In the genomic region with DNA sequence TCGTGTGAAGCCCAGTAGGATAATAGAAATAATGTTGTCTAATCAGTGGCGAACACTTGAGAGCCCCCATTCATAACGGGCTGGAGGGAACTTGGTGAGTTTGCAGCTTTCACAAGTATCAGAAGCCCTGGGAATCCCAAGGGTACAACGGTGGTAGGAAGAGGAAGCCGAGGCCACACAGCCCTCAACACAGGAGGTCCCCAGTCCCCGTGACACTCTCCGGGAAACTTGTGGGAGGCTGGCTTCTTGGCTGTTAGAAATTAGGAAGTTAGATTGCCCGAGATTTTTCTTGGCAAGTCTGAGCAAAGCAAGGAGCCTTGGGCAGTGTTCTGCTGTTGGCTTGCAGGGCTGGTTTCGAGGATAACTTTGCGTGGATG, we compare ENCODE assay signal across 27 mouse cellular contexts.
A peak's percentile ranks its signal among the peaks of the same experiment; 100 is the strongest.
DNase-seq lines count a peak whose midpoint lies in the region; ATAC-seq and TF ChIP-seq lines count a peak whose summit lies in the region.
"Had no signal": no experiment of that assay in that cellular context is flagged by ENCODE, and none has a peak within 500 bp of the region (broad histone marks: within the 10 kb centered on the region; RNA-seq: fewer than 3 reads in every experiment).

No protein-coding gene starts in this region.

- H3K27me3 ChIP-seq in heart, embryonic 10.5 days (ENCODE audit: insufficient read depth, poor library complexity, severe bottlenecking): no peaks in the 10 kb centered on the region
- peaks cover 11% of the 10 kb centered on the region; the same call in 1 of the 2 replicates for H3K27me3 ChIP-seq in limb, embryonic 14.5 days (ENCODE audit: control insufficient read depth, insufficient read depth, low read length)
- peaks cover 6% of the 10 kb centered on the region for H3K27me3 ChIP-seq in heart, embryonic 11.5 days (ENCODE audit: control insufficient read depth, insufficient read depth, low read length)

- TF ChIP-seq CTCF in bone marrow macrophage, adult 2 months (IDR thresholded peaks at IDR 0.05; ENCODE audit: low read depth, low read length): no peak

- H3K4me1 ChIP-seq in heart, embryonic 10.5 days: peaks cover 28% of the 10 kb centered on the region
- H3K4me1 ChIP-seq in bone marrow macrophage, adult 2 months (ENCODE audit: control insufficient read depth, insufficient read depth, low read length): peaks cover 30% of the 10 kb centered on the region
- H3K4me1 ChIP-seq in limb, embryonic 14.5 days (ENCODE audit: control insufficient read depth, insufficient read depth, low read length): peaks cover 23% of the 10 kb centered on the region
- H3K4me1 ChIP-seq in heart, embryonic 11.5 days (ENCODE audit: control insufficient read depth, insufficient read depth, low read length): peaks cover 7% of the 10 kb centered on the region

- DNase-seq in heart, embryonic 10.5 days (ENCODE audit: low spot score): no peak
- DNase-seq in heart, postnatal 36 days: no peak
- no peak for DNase-seq in limb, embryonic 14.5 days (ENCODE audit: low spot score)
- DNase-seq in thymus, postnatal 36 days: no peak
- DNase-seq: adrenal gland, postnatal 25 days; cerebellum, adult 11-12 months; cerebellum, postnatal 10 days; embryo, embryonic 11 days; forebrain, postnatal 0 days; gastrocnemius, postnatal 36 days; heart, postnatal 10 days; kidney, adult 11 months; kidney, postnatal 4 days; lung, adult 18-20 months; lung, postnatal 10 days; midbrain, embryonic 14.5 days; retina, postnatal 1 day; right cerebral cortex, postnatal 25 days; spleen, adult 18-20 months had no signal

- peak overlapping the region; percentile 8 for H3K4me2 ChIP-seq in limb, embryonic 14.5 days (replicated peaks; ENCODE audit: low read depth, low read length, severe bottlenecking)
- H3K4me2 ChIP-seq in heart, embryonic 11.5 days: no peak overlapping the region
- H3K4me2 ChIP-seq: liver, embryonic 11.5 days; neural tube, embryonic 13.5 days had no signal

- WGBS in heart, embryonic 10.5 days: 46% methylated on average over 10 of the region's 10 CpGs
- WGBS in limb, embryonic 14.5 days: 22% methylated on average over 10 of the region's 10 CpGs
- 46% methylated on average over 10 of the region's 10 CpGs for WGBS in heart, embryonic 11.5 days (ENCODE audit: insufficient replicate concordance)

- no peak overlapping the region for H3K9ac ChIP-seq in limb, embryonic 14.5 days (ENCODE audit: low read depth, low read length, severe bottlenecking)
- no peak overlapping the region for H3K9ac ChIP-seq in heart, embryonic 11.5 days (ENCODE audit: low read depth, low read length)
- H3K9ac ChIP-seq: forebrain, postnatal 0 days; neural tube, embryonic 13.5 days had no signal

- no peaks in the 10 kb centered on the region for H3K9me3 ChIP-seq in heart, embryonic 10.5 days
- no peaks in the 10 kb centered on the region for H3K9me3 ChIP-seq in limb, embryonic 14.5 days (ENCODE audit: control insufficient read depth, low read length)
- H3K9me3 ChIP-seq in heart, embryonic 11.5 days (replicated peaks; ENCODE audit: control insufficient read depth, low read length): no peaks in the 10 kb centered on the region
- H3K9me3 ChIP-seq: forebrain, embryonic 10.5 days; neural tube, embryonic 13.5 days had no signal

- H3K36me3 ChIP-seq in heart, embryonic 10.5 days: no peaks in the 10 kb centered on the region
- no peaks in the 10 kb centered on the region for H3K36me3 ChIP-seq in limb, embryonic 14.5 days (ENCODE audit: control insufficient read depth, insufficient read depth, low read length)
- H3K36me3 ChIP-seq in heart, embryonic 11.5 days (ENCODE audit: control insufficient read depth, insufficient read depth, low read length): no peaks in the 10 kb centered on the region
- H3K36me3 ChIP-seq: forebrain, embryonic 10.5 days; neural tube, embryonic 13.5 days had no signal

- intact Hi-C loops in heart, postnatal 36 days (cut with DNase I): no loop called here

- H3K4me3 ChIP-seq in heart, embryonic 10.5 days: no peak overlapping the region
- peak overlapping the region; percentile 35 for H3K4me3 ChIP-seq in bone marrow macrophage, adult 2 months (ENCODE audit: insufficient read depth, low read length)
- H3K4me3 ChIP-seq in limb, embryonic 14.5 days (replicated peaks; ENCODE audit: low read length): no peak overlapping the region
- H3K4me3 ChIP-seq in heart, embryonic 11.5 days (ENCODE audit: low read depth, low read length): no peak overlapping the region
- H3K4me3 ChIP-seq: forebrain, embryonic 10.5 days; myocyte; neural tube, embryonic 13.5 days had no signal

- ATAC-seq in hematopoietic stem cell, adult 5-6 weeks (replicated peaks in 1 of 2; ENCODE audit: insufficient read depth in 1 of 2, low FRiP score in 2 of 2, low TSS enrichment in 1 of 2, low read depth in 1 of 2, poor library complexity in 2 of 2, severe bottlenecking in 2 of 2): peak; percentile 86 to 94
- no peak for ATAC-seq in limb, embryonic 14.5 days (ENCODE audit: low FRiP score, low read depth)
- no peak for ATAC-seq in activated CD4-positive, CD25-positive, alpha-beta regulatory T cell, adult 4 months
- no peak for ATAC-seq in heart, embryonic 11.5 days (replicated peaks; ENCODE audit: insufficient number of reproducible peaks, low FRiP score, low TSS enrichment)
- ATAC-seq: forebrain, postnatal 0 days had no signal

- TF ChIP-seq POLR2A in bone marrow macrophage, adult 2 months (IDR thresholded peaks at IDR 0.05; ENCODE audit: borderline replicate concordance, low read depth, low read length): 0 out of 2 replicates have a peak, but pooled peaks have one; percentile 12
- TF ChIP-seq POLR2A in limb, embryonic 14.5 days (IDR thresholded peaks at IDR 0.05; ENCODE audit: borderline replicate concordance, extremely low read depth, insufficient read depth, insufficient read length): no peak

- peak overlapping the region; percentile 22; the same call in 1 of the 2 replicates for H3K27ac ChIP-seq in heart, embryonic 10.5 days
- peak overlapping the region; percentile 68 for H3K27ac ChIP-seq in bone marrow macrophage, adult 2 months (ENCODE audit: insufficient read depth, low read depth, low read length)
- H3K27ac ChIP-seq in limb, embryonic 14.5 days (replicated peaks; ENCODE audit: low read depth, low read length): no peak overlapping the region; the same call in 1 of the 2 replicates
- no peak overlapping the region for H3K27ac ChIP-seq in heart, embryonic 11.5 days (ENCODE audit: low read depth, low read length)
- H3K27ac ChIP-seq: forebrain, embryonic 10.5 days; neural tube, embryonic 13.5 days had no signal

Comparison
In these comparisons a context has a peak if more than half of its experiments do, and no peak if none do; other contexts are left out.
1. H3K27ac ChIP-seq: peak in heart, embryonic 10.5 days (single experiment) and bone marrow macrophage, adult 2 months (single experiment); none in limb, embryonic 14.5 days (single experiment) and heart, embryonic 11.5 days (single experiment).
2. ATAC-seq: peak in hematopoietic stem cell, adult 5-6 weeks (2 of 2); none in limb, embryonic 14.5 days (single experiment), activated CD4-positive, CD25-positive, alpha-beta regulatory T cell, adult 4 months (single experiment) and heart, embryonic 11.5 days (single experiment).